Mouse (Mus musculus): Measurements from ENCODE around the gene Stpg4.

DNA sequence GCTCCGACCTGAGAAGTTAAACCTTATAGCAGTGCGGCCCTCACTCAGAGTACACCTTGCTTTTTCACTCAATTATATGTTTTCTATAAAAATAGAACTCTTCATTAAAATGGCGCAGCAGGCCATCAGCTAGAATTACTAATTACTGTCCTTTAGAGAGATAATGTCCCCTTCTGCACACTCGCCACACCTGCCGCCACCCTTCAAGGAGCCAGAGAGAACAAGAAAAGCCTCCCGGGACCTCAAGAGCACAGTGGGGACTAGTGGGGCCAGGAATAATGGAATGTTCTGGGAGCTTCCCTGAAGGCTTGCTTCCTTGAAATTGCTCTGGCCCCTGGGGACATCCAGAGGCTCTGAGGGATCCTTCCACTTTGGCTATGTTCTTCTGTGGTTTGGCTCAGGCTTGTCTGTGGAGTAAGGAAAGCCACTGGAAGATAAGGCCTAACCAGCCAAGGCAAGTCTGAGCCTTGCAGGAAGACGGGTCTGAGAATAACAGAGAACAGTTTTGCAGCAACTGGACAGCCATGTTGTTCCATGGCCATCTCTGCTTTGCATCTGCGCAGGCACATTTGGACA lies 73.7 kb downstream of the Stpg4 start:
- TF ChIP-seq EP300 (IDR thresholded peaks at IDR 0.05; ENCODE audit: low read depth) (no peak), CTCF (IDR thresholded peaks at IDR 0.05; ENCODE audit: low read depth) (no peak)
